Mouse (Mus musculus) small intestine, adult 2 months (tissue): ENCODE results near the gene Pabpc4. TPM values are rescaled to one million over a fixed set of nuclear protein-coding genes. Genes with fewer than 3 reads are reported as not detected.
"Not testable (repeated sequence)": the region's sequence is repeated elsewhere in the genome, so short reads cannot be mapped to it uniquely, and the experiment has no call there.

Source experiments
- H3K27ac ChIP-seq: fragments of 200-500 bp; 2 replicates; pipeline ENCODE4 v1.5.1; 2012; ENCODE audit warnings: low read depth, low read length, control low read depth, inconsistent platforms; ENCODE audit not compliant: insufficient read depth
- H3K27me3 ChIP-seq: fragments of 200-500 bp; 2 replicates; pipeline ENCODE4 v1.6.1; 2012; ENCODE audit warnings: mild to moderate bottlenecking, moderate library complexity, low read length, inconsistent platforms; ENCODE audit not compliant: control insufficient read depth, insufficient read depth
- H3K36me3 ChIP-seq: fragments of 200-500 bp; 2 replicates; pipeline ENCODE4 v1.6.1; 2012; ENCODE audit warnings: mild to moderate bottlenecking, low read length, control low read depth, inconsistent platforms; ENCODE audit not compliant: control insufficient read depth, insufficient read depth
- H3K4me1 ChIP-seq: fragments of 200-500 bp; 2 replicates; pipeline ENCODE4 v1.6.1; 2012; ENCODE audit warnings: low read length, inconsistent platforms, mixed read lengths; ENCODE audit not compliant: control insufficient read depth, insufficient read depth, insufficient read length
- H3K4me3 ChIP-seq: fragments of 200-500 bp; 2 replicates; pipeline ENCODE4 v1.5.1; 2012; ENCODE audit warnings: low read depth, mild to moderate bottlenecking, control low read depth, inconsistent platforms, low read length, moderate library complexity
- CTCF ChIP-seq: fragments of 200-500 bp; IDR thresholded peaks from 2 replicates; pipeline ENCODE4 v1.5.1; 2012; ENCODE audit warnings: low read depth, mild to moderate bottlenecking, control low read depth, inconsistent platforms, low read length, moderate library complexity, mixed read lengths; ENCODE audit not compliant: insufficient replicate concordance, insufficient read length; ENCODE audit errors: extremely low read depth
- POLR2A ChIP-seq: fragments of 200-500 bp; IDR thresholded peaks from 2 replicates; pipeline ENCODE4 v1.6.1; 2012; ENCODE audit warnings: low read depth, mild to moderate bottlenecking, control low read depth, inconsistent platforms, low read length, moderate library complexity
- WGBS: fragments of 180-500 bp; shearing (Covaris S2); methylation state at CpG from one replicate; pipeline ENCODE4 v1.1.7; 2018; 5-methylcytosine and 5-hydroxymethylcytosine counted together
- polyA plus RNA-seq: library from polyadenylated mRNA; depleted of rRNA; stranded (reverse); fragments of >200 nt; gene quantifications from 2 replicates; pipeline ENCODE4 v1.2.3, GENCODE M21; 2012

Gene Pabpc4
- polyA plus RNA-seq, 1 experiment, result 133 TPM

DNA sequence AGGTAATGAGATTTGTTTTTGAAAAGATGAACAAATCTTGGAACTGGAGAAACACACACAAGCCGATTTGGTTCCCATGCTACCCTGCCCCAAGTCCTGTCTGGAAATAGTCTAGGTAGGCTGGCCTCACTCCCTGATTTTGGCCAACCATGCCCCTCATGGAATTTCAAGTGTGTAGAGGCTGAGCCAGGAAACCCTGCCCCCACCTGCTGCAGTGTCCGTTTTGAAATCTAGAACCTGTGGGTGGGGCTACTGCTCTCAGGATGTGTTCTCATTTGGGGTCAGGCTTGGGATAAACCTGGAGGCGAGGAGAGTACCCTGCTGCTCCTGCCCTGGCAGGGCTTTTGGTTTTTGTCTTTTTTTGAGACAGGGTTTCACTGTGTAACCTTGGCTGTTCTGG is 46.1 kb downstream of the Pabpc4 start:
- TF ChIP-seq CTCF, result no peak
- TF ChIP-seq POLR2A, result no peak
- Histone ChIP-seq H3K4me1 (no peaks in the 10 kb centered on the region), H3K36me3 (no peaks in the 10 kb centered on the region), H3K27me3 (no peaks in the 10 kb centered on the region), H3K4me3 (no peak overlapping the region), H3K27ac (no peak overlapping the region)
- WGBS, result 54% methylated on average over 3 of the region's 3 CpGs

GRCm38 (mm10) chr4:123311845-123312244 is 49.7 kb downstream of the Pabpc4 start:
- H3K4me1 ChIP-seq, result no peaks in the 10 kb centered on the region
- H3K4me3 ChIP-seq, result no peak overlapping the region
- H3K27me3 ChIP-seq, result no peaks in the 10 kb centered on the region
- no peak overlapping the region for H3K27ac ChIP-seq
- no peaks in the 10 kb centered on the region for H3K36me3 ChIP-seq
- TF ChIP-seq CTCF, result no peak
- no peak for TF ChIP-seq POLR2A
- 58% methylated on average over 7 of the region's 7 CpGs for WGBS

GRCm38 (mm10) chr4:123313010-123313409 is 50.9 kb downstream of the Pabpc4 start:
- TF ChIP-seq POLR2A, result no peak
- TF ChIP-seq CTCF, result no peak
- Histone ChIP-seq H3K36me3 (no peaks in the 10 kb centered on the region), H3K4me3 (no peak overlapping the region), H3K4me1 (no peaks in the 10 kb centered on the region), H3K27ac (no peak overlapping the region), H3K27me3 (no peaks in the 10 kb centered on the region)
- WGBS, result 81% methylated on average over 6 of the region's 6 CpGs

DNA sequence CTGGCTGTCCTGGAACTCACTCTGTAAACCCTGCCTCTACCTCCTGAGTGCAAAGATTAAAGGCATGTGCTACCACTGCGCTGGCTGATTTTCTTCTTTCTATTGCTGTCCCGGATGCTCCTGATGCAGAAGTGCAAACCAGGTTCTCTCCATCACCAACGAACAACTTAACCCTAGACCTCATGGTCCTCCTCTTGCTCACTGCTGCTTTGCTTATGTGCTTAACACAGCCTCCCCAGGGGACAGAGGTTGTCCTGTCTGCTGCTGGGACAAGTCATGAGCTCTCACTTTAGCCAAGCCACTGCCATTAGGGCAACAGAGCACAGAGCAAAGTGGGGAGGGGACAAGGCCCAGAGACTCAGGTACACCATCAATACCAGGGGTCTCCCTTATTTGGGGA is 52.3 kb downstream of the Pabpc4 start:
- no peaks in the 10 kb centered on the region for H3K36me3 ChIP-seq
- no peaks in the 10 kb centered on the region for H3K4me1 ChIP-seq
- no peaks in the 10 kb centered on the region for H3K27me3 ChIP-seq
- no peak overlapping the region for H3K4me3 ChIP-seq
- no peak for TF ChIP-seq CTCF
- no peak for TF ChIP-seq POLR2A
- H3K27ac ChIP-seq, result no peak overlapping the region
- 79% methylated on average over 3 of the region's 3 CpGs for WGBS

DNA sequence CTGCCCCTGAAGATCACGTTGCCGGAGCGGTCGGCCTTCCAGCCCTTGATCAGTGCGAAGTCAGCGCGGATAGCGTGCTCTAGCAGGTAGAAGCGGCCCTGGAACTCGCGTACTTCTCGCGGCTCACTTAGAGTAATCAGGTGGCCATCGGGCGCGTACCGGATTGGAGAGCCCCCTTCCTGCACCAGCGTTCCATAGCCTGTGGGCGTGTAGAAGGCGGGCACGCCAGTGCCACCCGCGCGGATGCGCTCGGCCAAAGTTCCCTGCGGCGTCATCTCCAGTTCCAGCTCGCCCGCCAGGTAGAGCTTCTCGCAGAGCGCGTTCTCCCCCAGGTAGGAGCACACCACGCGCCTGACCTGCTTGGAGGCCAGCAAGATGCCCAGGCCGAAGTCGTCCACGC is 60.8 kb downstream of the Pabpc4 start:
- peak overlapping the region; percentile 2 for H3K4me3 ChIP-seq

DNA sequence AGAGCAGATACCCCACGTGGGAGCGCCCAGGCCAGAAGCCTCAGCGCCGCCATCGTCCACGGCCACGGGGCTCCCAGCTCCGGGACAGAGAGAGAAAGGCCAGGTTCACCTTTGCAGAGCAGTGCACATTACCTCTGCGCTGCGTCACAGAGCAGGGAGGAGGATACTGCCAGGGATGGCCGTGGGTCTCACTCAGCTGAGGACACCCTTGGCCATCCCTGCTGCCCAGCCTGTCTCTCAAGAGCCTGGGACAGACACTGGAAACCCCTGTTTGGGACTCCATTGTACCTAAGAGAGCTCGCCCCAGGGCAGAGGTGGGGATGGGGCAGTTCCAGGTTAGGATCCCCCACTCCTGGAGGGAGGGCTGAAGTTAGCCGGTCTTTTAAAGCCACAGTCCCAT is 61.4 kb downstream of the Pabpc4 start, which contains the start of gene Oxct2a:
TSS of gene Oxct2a (minus strand) at position 101 of the 400 bp plus-strand sequence.
- TF ChIP-seq POLR2A, result no peak
- no peak for TF ChIP-seq CTCF
- peak within 1 kb of the TSS; percentile 10 for H3K4me3 ChIP-seq
- no peak within 1 kb of the TSS for H3K27ac ChIP-seq
- H3K36me3 ChIP-seq, result no peaks in the 10 kb centered on the region
- H3K27me3 ChIP-seq, result peaks cover 5% of the 10 kb centered on the region
- WGBS, result 12% methylated on average over 13 of the region's 13 CpGs
- no peaks in the 10 kb centered on the region for H3K4me1 ChIP-seq

More for the DNA sequence above, 60.8 kb downstream of the Pabpc4 start:
- H3K36me3 ChIP-seq, H3K4me1 ChIP-seq, H3K27ac ChIP-seq, H3K27me3 ChIP-seq: not testable (repeated sequence)
- 18% methylated on average over 29 of the region's 38 CpGs for WGBS

- Histone ChIP-seq H3K27me3 (peaks cover 5% of the 10 kb centered on the region), H3K27ac (no peak overlapping the region), H3K4me1 (no peaks in the 10 kb centered on the region), H3K4me3 (no peak overlapping the region), H3K36me3 (no peaks in the 10 kb centered on the region)
- 46% methylated on average over 3 of the region's 3 CpGs for WGBS
- TF ChIP-seq CTCF (no peak), POLR2A (no peak)
Observed at GRCm38 (mm10) chr4:123326087-123326486, 63.9 kb downstream of the Pabpc4 start.

DNA sequence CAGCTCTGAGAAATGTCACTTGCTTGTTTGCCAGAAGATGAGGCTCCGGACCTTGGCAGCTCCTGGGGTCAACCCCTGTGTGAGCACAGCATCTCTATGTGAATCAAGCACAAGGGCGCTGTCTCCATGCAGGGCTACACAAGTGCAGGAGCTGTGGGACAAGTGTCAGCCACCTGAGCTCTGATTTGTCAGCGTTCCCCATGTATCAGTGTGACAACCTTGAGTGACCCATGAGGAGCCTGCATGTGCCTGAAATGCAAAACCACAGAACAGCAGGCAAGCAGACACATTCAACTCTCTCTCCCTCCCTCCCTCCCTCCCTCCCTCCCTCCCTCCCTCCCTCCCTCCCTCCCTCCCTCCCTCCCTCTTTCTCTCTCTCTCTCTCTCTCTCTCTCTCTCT is 65.5 kb downstream of the Pabpc4 start:
- Histone ChIP-seq H3K4me3 (no peak overlapping the region), H3K4me1 (no peaks in the 10 kb centered on the region), H3K36me3 (no peaks in the 10 kb centered on the region), H3K27me3 (peaks cover 5% of the 10 kb centered on the region), H3K27ac (no peak overlapping the region)
- 63% methylated on average over 3 of the region's 3 CpGs for WGBS
- no peak for TF ChIP-seq POLR2A
- TF ChIP-seq CTCF, result no peak
